Mouse (Mus musculus) erythroblast, embryonic 14.5 days (primary cell): ENCODE data around the gene Apobec4. TPM values are rescaled to one million over a fixed set of nuclear protein-coding genes. Genes with fewer than 3 reads are reported as not detected.
"Not testable (repeated sequence)": the region's sequence is repeated elsewhere in the genome, so short reads cannot be mapped to it uniquely, and the experiment has no call there.

ENCODE experiments used
- H3K27me3 ChIP-seq: 2 replicates; pipeline ENCODE4 v1.6.1; 2012; ENCODE audit warnings: inconsistent platforms; ENCODE audit not compliant: control insufficient read depth
- H3K36me3 ChIP-seq: 2 replicates; pipeline ENCODE4 v1.6.1; 2012; ENCODE audit warnings: mild to moderate bottlenecking, inconsistent platforms; ENCODE audit not compliant: control insufficient read depth
- H3K4me1 ChIP-seq: 2 replicates; pipeline ENCODE4 v1.6.1; 2012; ENCODE audit warnings: inconsistent platforms; ENCODE audit not compliant: control insufficient read depth
- H3K4me3 ChIP-seq: replicated peaks from 2 replicates; pipeline ENCODE3; 2012; ENCODE audit warnings: moderate library complexity, mild to moderate bottlenecking, inconsistent platforms
- H3K9me3 ChIP-seq: 2 replicates; pipeline ENCODE4 v1.6.1; 2012; ENCODE audit warnings: low read length, inconsistent platforms, mixed read lengths; ENCODE audit not compliant: control insufficient read depth
- GATA1 ChIP-seq: IDR thresholded peaks from 2 replicates; pipeline ENCODE4 v1.6.1; 2012; ENCODE audit warnings: low read length, inconsistent platforms, mixed read lengths
- TAL1 ChIP-seq: IDR thresholded peaks from 3 replicates; pipeline ENCODE4 v1.6.1; 2012; ENCODE audit warnings: low read length, inconsistent platforms, mixed read lengths
- polyA plus RNA-seq: library from polyadenylated mRNA; stranded (reverse); fragments of >175 nt; gene quantifications from 2 replicates; pipeline ENCODE4 v1.2.3, GENCODE M21; 2012

Gene Apobec4
- polyA plus RNA-seq, 1 experiment, result not detected

- TF ChIP-seq TAL1, result no peak
- TF ChIP-seq GATA1, result no peak
- Histone ChIP-seq H3K36me3 (no peaks in the 10 kb centered on the region), H3K9me3 (no peaks in the 10 kb centered on the region), H3K4me3 (no peak overlapping the region), H3K4me1 (no peaks in the 10 kb centered on the region), H3K27me3 (no peaks in the 10 kb centered on the region)
Observed at GRCm38 (mm10) chr1:152749276-152749675, 1.1 kb upstream of the Apobec4 start.

- peaks cover 8% of the 10 kb centered on the region for H3K4me1 ChIP-seq
- peaks cover 40% of the 10 kb centered on the region for H3K27me3 ChIP-seq
- H3K9me3 ChIP-seq, result no peaks in the 10 kb centered on the region
- H3K36me3 ChIP-seq, result no peaks in the 10 kb centered on the region
- TF ChIP-seq TAL1 (no peak), GATA1 (no peak)
- H3K4me3 ChIP-seq, result no peak overlapping the region
Observed at GRCm38 (mm10) chr1:152761791-152762190, 11.4 kb downstream of the Apobec4 start.

GRCm38 (mm10) chr1:152766032-152766772 lies 15.9 kb downstream of the Apobec4 start, which contains the start of the genes Rgl1 and Arpc5:
Gene Rgl1 (minus strand): TSS chr1:152766351.
Gene Arpc5 (plus strand): TSS chr1:152766542.
- Histone ChIP-seq H3K27me3 (peaks cover 38% of the 10 kb centered on the region), H3K36me3 (peaks cover 31% of the 10 kb centered on the region), H3K9me3 (no peaks in the 10 kb centered on the region), H3K4me1 (peaks cover 21% of the 10 kb centered on the region), H3K4me3 (peak within 1 kb of the TSS; percentile 94)
- no peak for TF ChIP-seq GATA1
- TF ChIP-seq TAL1, result no peak

- Histone ChIP-seq H3K27me3 (peaks cover 38% of the 10 kb centered on the region), H3K4me1 (peaks cover 21% of the 10 kb centered on the region), H3K4me3 (peak overlapping the region; percentile 94), H3K36me3 (peaks cover 39% of the 10 kb centered on the region), H3K9me3 (no peaks in the 10 kb centered on the region)
- TF ChIP-seq GATA1 (no peak), TAL1 (no peak)
Observed at GRCm38 (mm10) chr1:152766804-152767748, 16.7 kb downstream of the Apobec4 start.

- no peaks in the 10 kb centered on the region for H3K9me3 ChIP-seq
- peaks cover 21% of the 10 kb centered on the region for H3K4me1 ChIP-seq
- peaks cover 37% of the 10 kb centered on the region for H3K27me3 ChIP-seq
- no peak for TF ChIP-seq TAL1
- TF ChIP-seq GATA1, result no peak
- H3K36me3 ChIP-seq, result peaks cover 47% of the 10 kb centered on the region
- H3K4me3 ChIP-seq, result peak overlapping the region; percentile 94
Observed at GRCm38 (mm10) chr1:152767749-152768488, 17.6 kb downstream of the Apobec4 start.

GRCm38 (mm10) chr1:152771016-152771415 lies 20.7 kb downstream of the Apobec4 start:
- Histone ChIP-seq H3K36me3 (peaks cover 78% of the 10 kb centered on the region), H3K27me3 (peaks cover 7% of the 10 kb centered on the region), H3K4me3 (no peak overlapping the region), H3K9me3 (no peaks in the 10 kb centered on the region), H3K4me1 (peaks cover 15% of the 10 kb centered on the region)
- TF ChIP-seq GATA1 (no peak), TAL1 (no peak)

GRCm38 (mm10) chr1:152774601-152775000 lies 24.2 kb downstream of the Apobec4 start:
- H3K4me1 ChIP-seq, H3K27me3 ChIP-seq, H3K4me3 ChIP-seq, H3K9me3 ChIP-seq: not testable (repeated sequence)
- H3K36me3 ChIP-seq, result peaks cover 73% of the 10 kb centered on the region

GRCm38 (mm10) chr1:152779071-152779737 lies 28.9 kb downstream of the Apobec4 start:
- Histone ChIP-seq H3K9me3 (no peaks in the 10 kb centered on the region), H3K27me3 (no peaks in the 10 kb centered on the region), H3K36me3 (peaks cover 28% of the 10 kb centered on the region), H3K4me3 (no peak overlapping the region), H3K4me1 (peaks cover 2% of the 10 kb centered on the region)
- TF ChIP-seq GATA1 (no peak), TAL1 (no peak)
